Mouse (Mus musculus) kidney, embryonic 14.5 days (tissue): Measurements from ENCODE around the gene Spata3. TPM values are rescaled to one million over a fixed set of nuclear protein-coding genes. Genes with fewer than 3 reads are reported as not detected.
"Not testable (repeated sequence)": the region's sequence is repeated elsewhere in the genome, so short reads cannot be mapped to it uniquely, and the experiment has no call there.

ENCODE experiments used
- ATAC-seq: fragments of 200-750 bp; cut with Nextera tagmentation; 2 replicates; pipeline ENCODE4 v1.8.0; 2017; ENCODE audit warnings: moderate number of reproducible peaks, mild to moderate bottlenecking, moderate TSS enrichment, moderate library complexity; ENCODE audit not compliant: low FRiP score, low TSS enrichment
- H3K27ac ChIP-seq: fragments of 300-500 bp; sonication (generic); 2 replicates; pipeline ENCODE4 v1.5.1; 2014; ENCODE audit warnings: low read depth, mild to moderate bottlenecking, low read length, moderate library complexity, mixed read lengths
- H3K27me3 ChIP-seq: fragments of 300-500 bp; sonication (generic); 2 replicates; pipeline ENCODE4 v1.6.1; 2014; ENCODE audit warnings: mild to moderate bottlenecking, low read length; ENCODE audit not compliant: control insufficient read depth, insufficient read depth
- H3K36me3 ChIP-seq: fragments of 300-500 bp; sonication (generic); 2 replicates; pipeline ENCODE4 v1.6.1; 2014; ENCODE audit warnings: low read length, mixed read lengths; ENCODE audit not compliant: control insufficient read depth, insufficient read depth
- H3K4me1 ChIP-seq: fragments of 300-500 bp; sonication (generic); 2 replicates; pipeline ENCODE4 v1.6.1; 2014; ENCODE audit warnings: low read length, mixed read lengths; ENCODE audit not compliant: control insufficient read depth, insufficient read depth
- H3K4me2 ChIP-seq: fragments of 300-500 bp; sonication (generic); replicated peaks from 2 replicates; pipeline ENCODE4 v1.6.1; 2014; ENCODE audit warnings: low read depth, mild to moderate bottlenecking, low read length
- H3K4me3 ChIP-seq: fragments of 300-500 bp; sonication (generic); 2 replicates; pipeline ENCODE4 v1.5.1; 2014; ENCODE audit warnings: mild to moderate bottlenecking, low read length
- H3K9ac ChIP-seq: fragments of 300-500 bp; sonication (generic); 2 replicates; pipeline ENCODE4 v1.6.1; 2014; ENCODE audit warnings: low read depth, mild to moderate bottlenecking, low read length, moderate library complexity
- H3K9me3 ChIP-seq: fragments of 300-500 bp; sonication (generic); 2 replicates; pipeline ENCODE4 v1.6.1; 2016; ENCODE audit warnings: low read length; ENCODE audit not compliant: control insufficient read depth
- WGBS: fragments of 180-500 bp; shearing (Covaris S2); extraction: QIAGEN DNeasy Blood & Tissue Kit; methylation state at CpG from one replicate; pipeline ENCODE4 v1.1.7; 2014; 5-methylcytosine and 5-hydroxymethylcytosine counted together
- polyA plus RNA-seq: library from polyadenylated mRNA; unstranded; fragments of >200 nt; fragmentation: Nextera tagmentation; extraction: Ambion mirVana; gene quantifications from 2 replicates; pipeline ENCODE4 v1.2.1, GENCODE M21; 2014

Spata3 gene
- polyA plus RNA-seq, 1 experiment from 2014 or later, result 0.34 TPM

DNA sequence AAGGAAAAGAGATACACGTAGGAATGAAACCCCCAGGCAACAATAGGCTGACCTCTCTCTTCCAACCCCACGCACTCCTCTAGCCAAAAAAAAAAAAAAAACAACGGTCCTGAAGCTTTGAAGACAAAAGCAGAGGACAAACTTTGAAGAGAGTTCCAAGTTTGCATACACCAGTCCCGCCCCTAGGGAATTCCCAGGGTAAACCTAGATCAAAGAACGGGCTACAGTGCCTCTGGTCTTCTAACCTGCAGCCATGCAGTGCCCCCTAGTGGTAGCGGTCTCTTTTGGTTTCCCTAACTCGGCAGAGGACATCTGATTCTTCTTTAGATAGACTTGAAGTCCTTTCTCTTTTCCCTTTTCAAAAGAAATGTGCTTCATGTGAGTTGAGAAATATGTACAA is 8.8 kb upstream of the Spata3 start:
- no peak overlapping the region for H3K4me3 ChIP-seq
- H3K36me3 ChIP-seq, result no peaks in the 10 kb centered on the region
- no peaks in the 10 kb centered on the region for H3K27me3 ChIP-seq
- H3K4me1 ChIP-seq, result no peaks in the 10 kb centered on the region
- 0 out of 2 replicates have a peak, but pooled peaks cover 2% of the 10 kb centered on the region for H3K9me3 ChIP-seq
- peak; percentile 71; the same call in 1 of the 2 replicates for ATAC-seq
- 0 out of 2 replicates have a peak overlapping the region, but pooled peaks have one; percentile 5 for H3K4me2 ChIP-seq
- H3K9ac ChIP-seq, result no peak overlapping the region
- no peak overlapping the region for H3K27ac ChIP-seq
- 2% methylated on average over 7 of the region's 7 CpGs for WGBS

DNA sequence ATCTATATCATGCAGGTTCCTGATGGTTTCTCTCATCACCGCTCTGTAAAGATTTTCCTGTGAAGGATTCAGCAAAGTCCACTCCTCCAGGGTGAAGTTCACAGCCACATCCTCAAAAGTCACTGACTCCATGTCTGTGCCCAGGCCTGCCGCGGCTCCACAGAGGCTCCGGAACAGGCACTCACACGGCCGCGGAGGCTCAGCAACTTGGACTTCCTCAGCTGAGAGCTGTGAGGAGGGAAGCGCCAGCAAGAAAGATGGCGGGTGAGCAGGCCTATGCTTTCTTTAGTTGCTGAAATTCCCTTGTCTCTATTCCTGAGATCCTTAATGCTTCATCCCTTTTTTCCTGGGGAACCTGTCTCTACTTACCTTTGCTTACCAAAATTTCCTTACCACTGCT is 858 bp upstream of the Spata3 start:
- H3K9ac ChIP-seq, H3K4me1 ChIP-seq, H3K36me3 ChIP-seq, H3K4me3 ChIP-seq, H3K27ac ChIP-seq, H3K4me2 ChIP-seq, H3K9me3 ChIP-seq: not testable (repeated sequence)
- ATAC-seq, result 0 out of 2 replicates have a peak, but pooled peaks have one; percentile 49
- peaks cover 16% of the 10 kb centered on the region; the same call in 1 of the 2 replicates for H3K27me3 ChIP-seq
- 97% methylated on average over 9 of the region's 9 CpGs for WGBS

DNA sequence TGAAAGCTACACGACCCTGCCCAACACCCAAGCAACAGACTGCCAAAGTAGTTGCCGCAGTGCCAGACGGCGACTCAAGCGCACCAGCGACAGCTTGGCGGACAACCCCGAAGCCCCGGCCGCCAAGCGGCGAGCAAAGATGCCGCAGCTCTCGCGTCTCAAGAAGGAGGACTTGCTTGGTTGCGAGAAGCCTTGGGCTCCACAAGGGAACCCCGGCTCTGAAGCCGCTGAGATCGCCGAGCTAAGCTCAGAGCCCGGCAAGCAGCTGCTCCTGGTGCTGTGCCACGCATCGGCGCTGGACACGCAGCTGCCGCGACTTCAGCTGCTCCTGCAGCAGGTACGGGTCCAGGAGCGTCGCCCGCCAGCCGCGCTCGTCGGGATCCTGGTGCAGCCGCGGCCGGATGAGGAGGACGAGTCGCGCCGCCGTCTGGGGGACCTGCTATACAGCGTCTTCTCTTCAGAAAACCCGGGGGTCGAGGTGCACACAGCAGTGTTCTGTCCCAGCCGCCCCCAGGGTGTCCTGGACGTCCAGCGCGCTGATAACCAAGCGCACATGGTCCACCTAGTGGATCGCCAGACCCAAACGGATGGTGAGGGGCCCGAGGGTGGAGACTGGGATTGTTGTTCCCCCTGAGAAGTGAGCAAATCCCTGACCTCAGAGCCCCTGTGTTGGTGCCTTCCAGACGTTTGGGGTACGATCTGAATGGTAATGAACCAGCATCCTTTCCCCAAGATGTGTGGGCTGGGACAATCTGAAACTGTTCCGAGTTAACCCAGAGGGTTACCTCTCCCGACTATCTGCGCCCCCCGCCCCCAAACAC is 1.8 kb downstream of the Spata3 start:
- Histone ChIP-seq H3K27ac (no peak overlapping the region), H3K27me3 (peaks cover 16% of the 10 kb centered on the region; the same call in 1 of the 2 replicates), H3K36me3 (no peaks in the 10 kb centered on the region), H3K9ac (peak overlapping the region; percentile 58), H3K9me3 (no peaks in the 10 kb centered on the region), H3K4me1 (no peaks in the 10 kb centered on the region), H3K4me2 (peak overlapping the region; percentile 96), H3K4me3 (peak overlapping the region; percentile 49)
- WGBS, result 3% methylated on average over 60 of the region's 60 CpGs
- ATAC-seq, result peak; percentile 71

DNA sequence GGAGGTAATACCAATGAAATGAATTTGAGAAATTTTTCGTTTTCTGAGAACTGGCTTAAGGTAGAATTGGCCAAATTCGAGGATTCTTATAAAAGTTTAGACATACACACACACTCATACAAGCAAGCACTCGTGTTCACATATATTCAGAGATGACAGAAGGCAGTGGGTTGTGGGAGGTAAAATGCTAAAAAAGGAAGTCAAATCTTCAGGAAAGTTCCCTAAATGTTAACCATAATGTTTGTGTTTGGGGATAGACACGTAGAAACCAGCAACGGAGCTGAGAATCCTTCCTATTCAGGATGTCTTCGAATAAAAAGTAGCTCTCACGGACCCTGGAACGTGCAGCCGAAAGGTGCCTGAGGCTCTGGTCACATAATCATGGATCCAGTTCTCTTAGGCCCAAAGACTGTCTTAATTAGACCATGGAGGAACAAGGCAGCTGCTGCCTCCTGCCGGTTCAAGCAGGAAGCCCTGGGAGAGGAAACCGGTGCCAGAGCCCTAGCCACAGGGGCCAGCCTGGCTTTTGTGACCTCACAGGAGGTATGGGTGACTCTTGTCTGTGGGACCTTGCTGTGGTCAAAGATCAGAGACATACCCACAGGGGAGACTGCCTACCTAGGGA is 4.9 kb downstream of the Spata3 start:
- no peaks in the 10 kb centered on the region for H3K36me3 ChIP-seq
- H3K4me2 ChIP-seq, result no peak overlapping the region
- no peaks in the 10 kb centered on the region for H3K9me3 ChIP-seq
- H3K4me3 ChIP-seq, result no peak overlapping the region
- no peaks in the 10 kb centered on the region for H3K4me1 ChIP-seq
- 76% methylated on average over 11 of the region's 11 CpGs for WGBS
- no peak overlapping the region for H3K9ac ChIP-seq
- H3K27me3 ChIP-seq, result peaks cover 15% of the 10 kb centered on the region; the same call in 1 of the 2 replicates
- H3K27ac ChIP-seq, result no peak overlapping the region
- ATAC-seq, result no peak

DNA sequence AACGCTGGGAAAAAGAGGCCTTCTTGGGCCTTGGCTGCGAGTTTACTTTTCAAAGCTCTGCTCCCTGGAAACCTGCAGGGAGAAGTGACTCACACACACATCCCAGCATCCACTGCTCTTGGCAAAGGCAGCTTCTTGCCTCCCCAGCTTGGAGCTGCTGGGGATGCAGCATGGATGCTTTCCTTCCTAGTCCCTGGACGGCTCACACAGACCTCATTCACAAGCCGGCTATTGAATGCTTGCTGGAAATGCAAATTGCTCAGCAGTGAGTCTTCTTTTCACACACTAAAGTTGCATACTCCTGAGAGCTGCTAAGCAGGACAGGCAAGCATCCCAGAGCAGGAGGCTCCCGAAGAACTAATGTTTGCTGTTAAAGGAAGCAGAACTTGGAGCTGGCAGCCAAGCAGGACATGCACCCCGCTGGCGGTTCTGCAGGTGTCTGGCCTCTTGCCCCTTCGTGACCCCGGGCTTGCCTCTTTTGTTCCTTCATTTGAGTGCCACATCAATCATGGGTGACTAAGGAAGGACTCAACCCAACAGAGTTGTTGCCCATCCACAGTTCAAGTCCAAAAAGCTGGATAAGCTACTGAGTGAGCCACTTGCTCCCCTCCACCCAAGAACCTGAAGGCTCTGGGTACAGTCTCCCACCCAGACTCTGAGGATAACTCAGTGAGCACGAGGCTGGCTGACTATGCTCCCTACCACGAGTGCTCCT is 15.8 kb downstream of the Spata3 start:
- Histone ChIP-seq H3K4me1 (no peaks in the 10 kb centered on the region), H3K4me3 (no peak overlapping the region), H3K27me3 (no peaks in the 10 kb centered on the region), H3K36me3 (no peaks in the 10 kb centered on the region), H3K4me2 (no peak overlapping the region), H3K27ac (no peak overlapping the region), H3K9ac (no peak overlapping the region), H3K9me3 (no peaks in the 10 kb centered on the region)
- 22% methylated on average over 11 of the region's 11 CpGs for WGBS
- no peak for ATAC-seq

DNA sequence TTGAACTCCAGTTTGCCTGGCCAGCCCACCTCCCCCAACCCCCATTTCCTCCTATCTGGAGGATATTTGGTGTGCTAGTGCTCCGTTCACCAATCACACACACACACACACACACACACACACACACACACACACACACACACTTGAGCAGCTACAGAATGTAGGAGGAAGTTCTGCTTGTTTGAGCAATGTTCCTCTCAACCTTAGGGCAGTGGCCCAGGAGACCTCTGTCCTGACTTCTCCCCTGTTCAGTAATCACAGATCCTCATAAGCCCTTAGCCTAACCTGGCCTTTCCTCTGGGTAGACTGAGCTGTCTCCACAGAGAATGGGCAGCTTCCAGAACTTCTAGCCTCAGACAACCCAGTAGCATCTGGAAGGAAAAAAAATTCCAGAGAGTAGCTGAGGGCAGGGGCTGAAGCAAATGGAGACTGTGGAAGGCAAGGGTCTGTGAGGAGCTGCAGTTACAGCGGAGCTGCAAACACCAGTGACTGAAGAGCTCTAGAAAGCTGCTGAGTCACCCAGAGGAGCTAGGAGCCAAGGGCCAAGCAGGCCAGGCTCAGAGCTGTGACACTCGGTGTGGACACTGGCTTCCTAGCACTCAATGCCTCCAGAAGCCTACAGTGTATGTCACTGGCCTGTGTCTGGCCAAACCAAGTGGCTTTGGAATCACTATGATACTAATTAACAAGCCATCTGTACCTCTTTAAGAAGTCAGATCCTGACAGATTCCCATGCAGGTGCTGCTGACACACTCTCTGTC is 21.8 kb downstream of the Spata3 start:
- no peak overlapping the region for H3K9ac ChIP-seq
- H3K27ac ChIP-seq, result no peak overlapping the region

DNA sequence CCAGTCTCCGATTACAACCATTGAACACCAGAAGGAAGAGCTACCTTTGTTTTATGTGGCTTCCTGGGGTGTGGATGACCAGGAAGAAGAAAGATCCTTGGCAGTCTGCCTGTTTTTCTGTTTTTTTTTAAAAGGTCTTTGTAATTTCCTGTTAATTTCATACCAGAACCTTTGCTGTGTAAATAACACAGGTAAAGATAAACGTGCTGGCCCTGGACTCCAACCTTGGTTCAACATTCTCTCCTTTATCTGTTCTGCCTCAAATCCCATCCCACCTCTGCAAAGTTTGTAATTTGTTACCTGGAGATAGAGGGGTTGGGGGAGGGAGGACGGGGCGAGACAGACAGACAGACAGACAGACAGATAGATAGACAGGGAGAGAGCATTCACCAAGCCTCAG is 23.5 kb downstream of the Spata3 start:
- Histone ChIP-seq H3K27me3 (peaks cover 14% of the 10 kb centered on the region), H3K4me2 (no peak overlapping the region), H3K9me3 (peaks cover 5% of the 10 kb centered on the region; the same call in 1 of the 2 replicates), H3K9ac (no peak overlapping the region), H3K4me3 (no peak overlapping the region), H3K27ac (no peak overlapping the region), H3K36me3 (no peaks in the 10 kb centered on the region), H3K4me1 (no peaks in the 10 kb centered on the region)
- no peak for ATAC-seq
- WGBS, result 62% methylated on average over 4 of the region's 4 CpGs

More for the DNA sequence above, 21.8 kb downstream of the Spata3 start:
- peaks cover under 1% of the 10 kb centered on the region; the same call in 1 of the 2 replicates for H3K27me3 ChIP-seq
- no peak overlapping the region for H3K4me2 ChIP-seq
- WGBS, result 50% methylated on average over 3 of the region's 3 CpGs
- peaks cover 5% of the 10 kb centered on the region; the same call in 1 of the 2 replicates for H3K9me3 ChIP-seq
- H3K36me3 ChIP-seq, result no peaks in the 10 kb centered on the region
- H3K4me1 ChIP-seq, result no peaks in the 10 kb centered on the region
- no peak for ATAC-seq
- H3K4me3 ChIP-seq, result no peak overlapping the region

DNA sequence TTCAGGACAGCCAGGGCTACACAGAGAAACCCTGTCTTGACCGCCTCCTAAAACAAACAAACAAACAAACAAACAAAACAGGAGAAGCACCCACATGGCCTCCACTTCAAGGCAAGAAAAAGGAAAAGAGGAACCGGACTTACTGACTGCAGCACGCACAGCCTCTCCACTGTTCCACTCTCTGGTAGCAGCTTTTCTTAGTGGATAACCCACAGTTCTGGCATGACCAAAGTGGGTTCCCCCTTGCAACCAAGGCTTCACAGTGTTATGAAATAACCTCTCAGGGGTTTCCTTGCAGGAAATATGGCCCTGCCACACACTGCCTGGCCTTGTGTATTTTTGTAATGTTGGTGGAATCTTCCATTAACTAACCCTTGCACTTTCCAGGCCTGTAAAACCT is 24.2 kb downstream of the Spata3 start:
- no peaks in the 10 kb centered on the region for H3K36me3 ChIP-seq
- no peaks in the 10 kb centered on the region for H3K4me1 ChIP-seq
- H3K4me2 ChIP-seq, result no peak overlapping the region
- H3K27me3 ChIP-seq, result peaks cover 20% of the 10 kb centered on the region
- no peak overlapping the region for H3K27ac ChIP-seq
- WGBS, result 93% methylated on average over 3 of the region's 3 CpGs
- H3K9ac ChIP-seq, result no peak overlapping the region
- no peak for ATAC-seq
- H3K9me3 ChIP-seq, result peaks cover 5% of the 10 kb centered on the region; the same call in 1 of the 2 replicates
- no peak overlapping the region for H3K4me3 ChIP-seq
